17 mouse cellular contexts compared by ENCODE assay signal in the genomic region with DNA sequence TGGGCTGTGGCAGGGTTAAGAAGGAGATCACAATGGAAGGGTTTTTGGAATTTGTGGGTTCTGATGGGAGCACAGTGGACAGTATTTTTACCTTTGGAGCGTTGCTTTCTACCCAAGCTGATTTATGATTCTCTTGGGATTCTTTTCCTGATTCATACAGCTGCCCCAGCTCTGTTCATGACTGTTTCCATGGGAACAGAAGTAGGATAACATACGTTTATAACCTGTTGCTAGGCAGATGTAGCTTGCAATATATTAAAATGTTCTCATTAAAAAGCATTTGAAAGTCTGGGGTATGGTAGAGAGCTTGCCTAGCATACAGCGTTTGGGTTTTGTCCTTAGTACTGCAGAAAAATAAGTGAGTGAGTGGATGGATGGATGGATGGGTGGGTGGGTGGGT.
"Had no signal": no experiment of that assay in that cellular context is flagged by ENCODE, and none has a peak within 500 bp of the region (broad histone marks: within the 10 kb centered on the region; RNA-seq: fewer than 3 reads in every experiment).

No protein-coding gene starts in this region.

- H3K36me3 ChIP-seq: neural tube, embryonic 13.5 days had no signal

- H3K9ac ChIP-seq: limb, embryonic 12.5 days; liver, embryonic 13.5 days; neural tube, embryonic 13.5 days; stomach, embryonic 15.5 days had no signal

- H3K4me2 ChIP-seq: limb, embryonic 12.5 days; liver, embryonic 13.5 days; neural tube, embryonic 13.5 days; stomach, embryonic 15.5 days had no signal

- H3K27ac ChIP-seq: kidney, postnatal 0 days; limb, embryonic 12.5 days; liver, embryonic 13.5 days; neural tube, embryonic 13.5 days; stomach, embryonic 15.5 days had no signal

- H3K27me3 ChIP-seq: limb, embryonic 12.5 days; liver, embryonic 13.5 days; neural tube, embryonic 13.5 days; stomach, embryonic 15.5 days had no signal

- ATAC-seq: intestine, postnatal 0 days had no signal

- H3K4me1 ChIP-seq: stomach, embryonic 15.5 days had no signal

- H3K9me3 ChIP-seq: limb, embryonic 12.5 days; liver, embryonic 13.5 days; neural tube, embryonic 13.5 days; stomach, embryonic 15.5 days had no signal

- DNase-seq: kidney, adult 2 months; kidney, postnatal 25 days; liver, embryonic 13.5 days; lung, adult 2 months; lung, postnatal 14 days; lung, postnatal 4 days; midbrain, embryonic 14.5 days; retina, postnatal 1 day; right cerebral cortex, postnatal 25 days; spleen, adult 18-20 months; thymus, postnatal 25 days had no signal

- H3K4me3 ChIP-seq: limb, embryonic 12.5 days; liver, embryonic 13.5 days; myocyte; neural tube, embryonic 13.5 days; stomach, embryonic 15.5 days had no signal
